8 mouse cellular contexts compared by ENCODE assay signal in the genomic region with DNA sequence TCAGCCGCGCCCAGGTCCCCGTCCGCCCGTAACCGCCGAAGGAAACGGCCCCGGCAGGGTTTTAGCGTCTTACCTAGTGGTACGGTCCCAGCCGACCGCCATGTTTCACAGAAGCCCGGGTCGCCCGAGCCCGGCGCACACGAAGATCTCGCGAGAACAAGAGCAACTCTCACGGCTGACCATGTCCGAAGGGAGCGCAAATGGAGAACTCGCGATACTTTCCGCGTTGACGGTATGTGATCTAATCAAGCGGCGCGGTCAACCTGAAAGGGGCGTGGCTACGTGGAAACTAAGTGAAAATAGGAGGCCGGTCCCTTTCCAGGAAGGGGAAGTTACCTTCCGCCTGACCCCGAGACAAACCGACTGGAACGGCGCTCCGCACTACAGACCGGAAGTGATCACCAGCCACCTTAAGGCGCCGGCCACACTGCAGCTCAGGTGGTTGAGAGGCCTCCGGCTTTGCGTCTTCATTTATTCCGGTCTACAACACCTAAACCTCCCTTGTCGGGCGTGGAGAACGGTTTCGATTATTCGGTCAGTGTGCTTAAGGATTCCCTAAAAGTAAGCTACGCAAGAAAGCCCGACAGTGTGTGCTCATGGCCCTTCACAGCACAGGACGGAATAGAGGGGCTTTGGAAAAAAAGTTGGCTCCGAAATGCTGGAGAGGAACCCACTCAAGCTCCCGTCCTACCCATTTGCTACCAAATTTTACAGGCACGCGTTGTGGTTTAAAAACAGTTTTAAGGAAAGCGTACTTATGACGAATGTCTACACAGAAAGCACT. TPM values are rescaled to one million over a fixed set of nuclear protein-coding genes. Genes with fewer than 3 reads are reported as not detected.
DNase-seq lines count a peak whose midpoint lies in the region; ATAC-seq lines count a peak whose summit lies in the region.

Ergic2 (minus strand) TSS at position 478 of the 784 bp plus-strand sequence.

- ATAC-seq in inflammation-experienced regulatory T-cells, adult 6 months: peak; percentile 87
- peak; percentile 94 for ATAC-seq in megakaryocyte-erythroid progenitor cell, adult 5-6 weeks (replicated peaks; ENCODE audit: low FRiP score, low TSS enrichment, poor library complexity, severe bottlenecking)

- intact Hi-C loops in gastrocnemius, postnatal 14 days (cut with DNase I; ENCODE audit: low total_unique reads): no loop called here
- intact Hi-C loops in left cerebral cortex, postnatal 10 days (cut with DNase I): loop anchor here (10.0 kb wide), 1 partner anchor 703 kb away; no protein-coding TSS in a partner anchor

- peak; percentile 99 for DNase-seq in adrenal gland, adult (ENCODE audit: inconsistent age in 2 of 2, low spot score in 1 of 2)
- DNase-seq in embryo, embryonic 10.5 days (ENCODE audit: low spot score): peak; percentile 100
- DNase-seq in gastrocnemius, postnatal 14 days: peak; percentile 96
- DNase-seq in left cerebral cortex, postnatal 10 days (ENCODE audit: extremely low spot score in 1 of 2, low spot score in 2 of 2): peak; percentile 98 to 99
- DNase-seq in right cerebral cortex, postnatal 25 days: peak; percentile 97
- DNase-seq in urinary bladder, postnatal 4 days (ENCODE audit: low spot score in 2 of 2): peak; percentile 94 to 97

RNA-seq across cellular contexts. Expression of gene Ergic2, which starts in this region (rescaled TPM):
- total RNA-seq in gastrocnemius, postnatal 14 days (2021): 10 to 100 TPM; 48.4 to 55.7 TPM
- polyA plus RNA-seq in inflammation-experienced regulatory T-cells, adult 6 months (2017; shearing (Covaris generic)): 100 to 1,000 TPM; 174 to 189 (median 182) TPM
- total RNA-seq in left cerebral cortex, postnatal 10 days (2021): 10 to 100 TPM; 82.0 to 88.2 TPM
- 72.8 and 125 TPM in 2 replicates for total RNA-seq in megakaryocyte-erythroid progenitor cell, adult 5-6 weeks (2014; fragmentation: Nextera tagmentation)
- 143 and 148 TPM in 2 replicates for total RNA-seq in megakaryocyte-erythroid progenitor cell, adult 5-6 weeks (2017)

Comparison
In these comparisons a context has a peak if more than half of its experiments do, and no peak if none do; other contexts are left out.
1. Peak in every context shown above with its lines: DNase-seq and ATAC-seq.